Mouse (Mus musculus): ENCODE data around the gene Unc5b.

DNA sequence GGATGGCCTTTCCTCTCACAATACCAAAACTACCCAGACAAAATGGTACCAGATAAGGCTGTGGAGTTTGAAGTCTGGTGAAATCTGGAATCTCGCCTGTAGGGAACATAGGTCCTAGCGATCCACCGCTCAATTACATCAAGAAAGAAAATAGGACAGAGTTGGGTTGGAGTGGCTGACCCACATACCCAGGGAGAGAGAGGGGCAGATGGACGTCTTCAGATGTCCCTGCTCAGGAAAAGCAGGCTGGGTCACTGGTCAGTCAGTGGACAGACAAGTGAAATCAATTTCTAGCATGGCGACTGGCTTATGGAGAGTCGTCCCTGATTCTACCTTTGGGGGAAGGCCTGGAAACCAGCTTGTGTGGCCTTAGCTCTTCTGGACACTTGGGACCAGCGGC is 12.7 kb downstream of the Unc5b start:
- TF ChIP-seq CTCF (IDR thresholded peaks at IDR 0.05; ENCODE audit: low read depth, low read length) (no peak), POLR2A (IDR thresholded peaks at IDR 0.05; ENCODE audit: borderline replicate concordance, low read depth, low read length) (no peak)

Measured in bone marrow macrophage, adult 2 months (primary cell).